Mouse (Mus musculus) stomach, postnatal 0 days (tissue): ENCODE results near the gene Ptpn9.

ENCODE experiments used
- CTCF ChIP-seq: IDR thresholded peaks from 2 replicates; pipeline ENCODE4 v1.5.1; 2016; ENCODE audit warnings: antibody characterized with exemption, low read depth, mild to moderate bottlenecking, moderate library complexity
- EP300 ChIP-seq: optimal IDR thresholded peaks from 2 replicates; pipeline ENCODE3; 2016; ENCODE audit warnings: antibody characterized with exemption

DNA sequence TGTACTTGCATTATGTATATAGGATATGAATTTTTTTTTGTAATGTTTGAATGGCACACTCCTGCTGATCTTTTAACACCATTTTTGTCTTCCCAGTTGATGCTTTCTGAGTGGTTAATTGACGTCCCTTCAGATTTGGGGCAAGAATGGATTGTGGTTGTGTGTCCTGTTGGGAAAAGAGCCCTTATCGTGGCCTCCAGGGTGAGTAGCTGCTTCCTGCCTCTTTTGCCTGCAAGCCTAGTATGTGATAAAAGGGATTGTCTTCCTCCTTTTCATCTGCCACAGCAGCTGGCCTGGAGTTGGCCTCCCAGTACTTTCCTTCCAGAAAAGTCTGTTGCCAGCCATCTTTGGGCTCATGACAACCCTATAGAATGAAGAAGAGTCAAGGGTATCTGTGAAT is 24.6 kb upstream of the Ptpn9 start:
- TF ChIP-seq EP300 (no peak), CTCF (no peak)
